Mouse (Mus musculus) heart, embryonic 13.5 days (tissue): ENCODE results near the gene Rbm20. TPM values are rescaled to one million over a fixed set of nuclear protein-coding genes. Genes with fewer than 3 reads are reported as not detected.

ENCODE experiments used
- ATAC-seq: fragments of 200-750 bp; cut with Nextera tagmentation; 2 replicates; pipeline ENCODE4 v1.8.0; 2017; ENCODE audit warnings: moderate TSS enrichment; ENCODE audit not compliant: insufficient number of reproducible peaks, low FRiP score, low TSS enrichment; ENCODE audit errors: extremely low read depth
- H3K27ac ChIP-seq: fragments of 300-500 bp; sonication (generic); replicated peaks from 2 replicates; pipeline ENCODE4 v1.5.1; 2015; ENCODE audit warnings: moderate library complexity, mild to moderate bottlenecking, inconsistent platforms
- H3K27me3 ChIP-seq: fragments of 300-500 bp; sonication (generic); replicated peaks from 2 replicates; pipeline ENCODE4 v1.6.1; 2015; ENCODE audit warnings: mild to moderate bottlenecking, inconsistent platforms
- H3K36me3 ChIP-seq: fragments of 300-500 bp; sonication (generic); 2 replicates; pipeline ENCODE4 v1.6.1; 2015; ENCODE audit warnings: mild to moderate bottlenecking, inconsistent platforms
- H3K4me1 ChIP-seq: fragments of 300-500 bp; sonication (generic); 2 replicates; pipeline ENCODE4 v1.6.1; 2015; ENCODE audit warnings: inconsistent platforms
- H3K4me2 ChIP-seq: fragments of 300-500 bp; sonication (generic); 2 replicates; pipeline ENCODE4 v1.6.1; 2015; ENCODE audit warnings: inconsistent platforms, mild to moderate bottlenecking, moderate library complexity
- H3K4me3 ChIP-seq: fragments of 300-500 bp; sonication (generic); 2 replicates; pipeline ENCODE4 v1.5.1; 2015; ENCODE audit warnings: moderate library complexity, mild to moderate bottlenecking, inconsistent platforms
- H3K9ac ChIP-seq: fragments of 300-500 bp; sonication (generic); 2 replicates; pipeline ENCODE4 v1.6.1; 2015; ENCODE audit warnings: inconsistent platforms, mild to moderate bottlenecking, moderate library complexity
- H3K9me3 ChIP-seq: fragments of 300-500 bp; sonication (generic); 2 replicates; pipeline ENCODE4 v1.6.1; 2016; ENCODE audit warnings: inconsistent platforms
- WGBS: fragments of 180-500 bp; shearing (Covaris S2); methylation state at CpG from one replicate; pipeline ENCODE4 v1.1.7; 2015; ENCODE audit warnings: mixed read lengths; 5-methylcytosine and 5-hydroxymethylcytosine counted together
- polyA plus RNA-seq: library from polyadenylated mRNA; unstranded; fragments of >200 nt; fragmentation: Nextera tagmentation; extraction: Ambion mirVana; gene quantifications from 2 replicates; pipeline ENCODE4 v1.2.1, GENCODE M21; 2015

Rbm20 gene
- polyA plus RNA-seq, 1 experiment from 2014 or later, result 33.1 TPM

DNA sequence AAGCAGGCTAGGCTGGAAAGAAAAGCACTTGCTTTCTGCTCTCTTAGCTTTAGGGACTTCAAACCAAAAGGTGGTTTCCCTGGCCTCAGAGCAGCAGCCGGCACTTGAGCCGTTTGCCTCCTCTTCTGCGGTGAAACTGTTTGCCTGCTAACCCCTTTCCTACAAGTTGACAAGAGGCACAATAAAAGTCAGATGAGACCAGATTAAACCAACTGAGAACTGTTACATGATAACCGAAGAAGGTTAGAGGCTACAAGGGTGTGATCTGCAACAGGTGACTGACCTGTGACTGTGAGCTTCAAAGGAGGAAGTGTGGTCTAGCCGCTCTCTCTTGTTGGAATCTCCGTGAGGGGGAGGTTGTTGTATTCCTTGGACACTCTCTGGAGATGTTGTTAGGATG lies 194.4 kb downstream of the Rbm20 start:
- no peak overlapping the region for H3K4me2 ChIP-seq
- H3K36me3 ChIP-seq, result peaks cover 6% of the 10 kb centered on the region; the same call in 1 of the 2 replicates
- H3K27ac ChIP-seq, result no peak overlapping the region
- H3K27me3 ChIP-seq, result no peaks in the 10 kb centered on the region
- H3K4me1 ChIP-seq, result no peaks in the 10 kb centered on the region
- WGBS, result 78% methylated on average over 6 of the region's 6 CpGs
- no peaks in the 10 kb centered on the region for H3K9me3 ChIP-seq
- no peak overlapping the region for H3K4me3 ChIP-seq
- no peak overlapping the region for H3K9ac ChIP-seq
- no peak for ATAC-seq

DNA sequence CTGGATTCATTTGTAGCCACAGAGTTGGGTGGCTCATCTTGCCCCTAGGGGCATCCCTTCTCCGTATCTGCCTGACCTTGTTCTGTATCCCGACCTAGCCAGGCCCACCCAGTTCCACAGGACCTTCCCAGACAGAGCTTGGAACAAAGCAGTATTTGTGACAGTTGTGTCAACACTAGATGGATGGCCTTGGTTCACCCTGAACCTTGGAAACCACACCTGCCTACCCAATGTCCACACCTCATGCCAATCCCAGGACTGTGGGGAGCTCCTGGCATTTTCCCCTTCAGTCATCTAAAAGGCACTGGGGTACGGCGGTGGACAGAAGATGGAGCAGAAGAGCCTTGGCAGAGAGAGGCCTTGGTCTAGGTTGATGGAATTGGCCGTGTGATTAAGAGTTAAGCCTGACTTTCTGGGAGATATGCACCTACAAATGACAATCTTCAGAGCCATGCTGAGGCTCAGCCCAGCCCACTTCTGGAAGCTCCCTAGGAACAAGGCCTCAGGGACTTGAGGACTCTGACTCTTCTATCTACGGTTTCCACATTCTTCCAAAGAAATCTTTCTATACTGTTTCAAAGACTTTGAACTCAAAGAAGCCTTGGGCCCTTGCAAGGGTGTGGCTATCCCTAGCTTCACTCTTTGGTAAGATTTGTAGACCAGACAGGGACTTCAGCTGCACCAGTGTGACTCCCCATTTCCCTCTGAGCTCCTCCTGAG lies 196.0 kb downstream of the Rbm20 start:
- no peak overlapping the region for H3K4me2 ChIP-seq
- H3K27me3 ChIP-seq, result no peaks in the 10 kb centered on the region
- no peak overlapping the region for H3K9ac ChIP-seq
- no peak overlapping the region for H3K27ac ChIP-seq
- ATAC-seq, result no peak
- no peaks in the 10 kb centered on the region for H3K36me3 ChIP-seq
- WGBS, result 80% methylated on average over 6 of the region's 6 CpGs
- H3K9me3 ChIP-seq, result no peaks in the 10 kb centered on the region
- H3K4me1 ChIP-seq, result no peaks in the 10 kb centered on the region
- no peak overlapping the region for H3K4me3 ChIP-seq

DNA sequence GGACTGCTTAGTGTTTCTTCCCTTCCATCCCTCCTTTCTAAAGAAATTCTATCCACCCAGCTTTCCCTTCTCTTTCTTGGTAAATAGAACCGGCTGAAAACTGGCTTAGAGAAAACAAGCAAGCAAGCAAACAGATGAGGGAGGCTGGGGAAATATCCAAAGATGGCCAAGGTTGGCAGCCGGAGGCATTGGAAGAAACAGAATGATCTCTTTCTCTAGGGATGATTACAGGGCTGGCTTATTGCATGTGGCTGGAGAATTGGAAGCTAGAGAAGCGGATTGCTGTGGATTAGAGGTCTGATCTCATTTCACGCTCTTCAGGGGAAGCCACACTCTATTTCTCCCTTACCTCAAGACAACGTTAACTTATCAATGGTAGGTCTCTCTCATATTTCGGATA lies 198.1 kb downstream of the Rbm20 start:
- Histone ChIP-seq H3K27me3 (no peaks in the 10 kb centered on the region), H3K9me3 (no peaks in the 10 kb centered on the region), H3K4me3 (no peak overlapping the region), H3K36me3 (no peaks in the 10 kb centered on the region), H3K4me1 (no peaks in the 10 kb centered on the region), H3K4me2 (no peak overlapping the region), H3K27ac (no peak overlapping the region), H3K9ac (no peak overlapping the region)
- ATAC-seq, result no peak
- WGBS, result 77% methylated on average over 6 of the region's 6 CpGs

DNA sequence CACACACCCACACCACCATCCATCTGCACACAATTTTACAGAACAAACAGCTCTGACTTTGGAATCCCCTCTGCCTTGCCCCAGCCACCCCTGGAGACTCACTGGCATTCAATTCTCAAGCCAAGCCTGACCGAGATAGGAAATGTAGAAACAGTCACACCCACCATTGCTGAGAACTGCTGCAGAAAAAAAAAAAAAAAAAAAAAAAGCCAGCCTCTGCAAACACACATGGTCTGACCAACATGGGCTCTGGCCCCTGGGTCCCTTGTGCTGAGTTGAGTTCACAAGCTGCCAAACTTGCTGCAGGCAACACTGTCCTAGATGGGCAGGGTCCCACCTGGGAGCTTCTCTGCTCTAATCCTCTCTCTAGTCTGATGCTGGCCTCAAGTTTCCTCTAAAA lies 200.7 kb downstream of the Rbm20 start:
- no peaks in the 10 kb centered on the region for H3K27me3 ChIP-seq
- WGBS, result 42% methylated on average over 1 of the region's 1 CpGs
- no peak overlapping the region for H3K27ac ChIP-seq
- no peak for ATAC-seq
- no peaks in the 10 kb centered on the region for H3K36me3 ChIP-seq
- no peak overlapping the region for H3K4me2 ChIP-seq
- H3K4me1 ChIP-seq, result no peaks in the 10 kb centered on the region
- no peak overlapping the region for H3K9ac ChIP-seq
- H3K9me3 ChIP-seq, result no peaks in the 10 kb centered on the region
- H3K4me3 ChIP-seq, result no peak overlapping the region

DNA sequence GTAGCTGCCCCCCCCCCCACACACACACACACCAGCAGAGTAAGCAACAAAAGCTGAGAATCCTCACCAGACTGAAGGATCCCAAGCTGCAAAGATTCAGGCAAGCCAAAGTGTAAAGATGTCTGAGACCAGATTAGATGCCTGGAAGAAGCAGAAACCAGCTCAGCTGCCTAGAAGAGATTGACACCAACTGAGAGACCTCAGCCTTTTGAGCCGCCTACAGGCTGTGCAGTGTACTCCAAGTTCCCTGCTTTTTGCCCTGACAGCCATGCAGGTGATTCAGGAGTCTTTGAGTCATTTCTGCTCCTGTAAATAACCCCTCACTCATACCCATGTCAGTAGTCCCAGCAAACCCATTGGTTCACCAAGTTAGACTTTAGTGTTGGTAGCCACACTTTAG lies 203.4 kb downstream of the Rbm20 start:
- WGBS, result 74% methylated on average over 1 of the region's 1 CpGs
- no peak for ATAC-seq
- no peaks in the 10 kb centered on the region for H3K36me3 ChIP-seq
- no peaks in the 10 kb centered on the region for H3K4me1 ChIP-seq
- no peak overlapping the region for H3K27ac ChIP-seq
- H3K4me3 ChIP-seq, result no peak overlapping the region
- no peak overlapping the region for H3K4me2 ChIP-seq
- H3K27me3 ChIP-seq, result no peaks in the 10 kb centered on the region
- H3K9me3 ChIP-seq, result no peaks in the 10 kb centered on the region
- H3K9ac ChIP-seq, result no peak overlapping the region

DNA sequence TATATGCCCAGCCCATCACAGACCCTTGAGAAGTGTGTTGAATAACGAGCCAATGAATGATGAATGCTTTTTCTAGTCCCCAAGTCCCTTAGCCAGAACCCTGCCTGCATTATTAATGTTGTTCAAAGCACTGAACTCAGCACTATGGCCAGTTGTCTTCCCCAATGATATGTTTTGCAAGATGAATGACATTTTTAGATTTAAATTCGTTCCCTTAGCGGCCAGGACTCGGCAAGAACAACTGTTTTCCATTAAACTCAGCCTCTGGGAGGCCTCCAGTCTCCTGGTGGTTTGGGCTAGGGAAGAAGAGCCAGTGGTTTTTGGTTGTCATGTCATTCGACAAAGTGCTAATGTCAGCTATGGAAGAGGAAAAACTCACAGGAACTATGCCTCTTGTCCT lies 204.7 kb downstream of the Rbm20 start:
- Histone ChIP-seq H3K4me1 (no peaks in the 10 kb centered on the region), H3K4me3 (no peak overlapping the region)
- 60% methylated on average over 5 of the region's 5 CpGs for WGBS

DNA sequence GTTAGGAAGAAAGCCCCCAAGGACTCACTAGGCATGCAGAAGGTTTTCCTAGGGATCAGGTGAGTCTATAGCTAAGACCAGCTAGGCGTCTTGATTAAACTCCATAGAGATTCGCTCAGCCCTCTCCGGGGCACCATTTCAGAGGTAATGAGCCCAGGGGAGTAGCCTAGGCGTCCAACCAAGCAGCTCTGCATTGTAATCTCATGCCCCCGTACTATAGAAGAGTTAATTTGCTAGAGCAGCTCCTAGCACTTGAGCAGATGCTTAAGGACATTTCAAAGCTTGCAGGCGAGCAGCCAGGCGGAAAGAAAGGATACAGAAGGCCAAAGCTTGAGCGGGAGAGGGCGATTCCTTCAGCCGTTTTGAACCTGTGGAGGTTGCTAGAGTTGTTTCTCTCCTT lies 208.3 kb downstream of the Rbm20 start:
- Histone ChIP-seq H3K4me2 (no peak overlapping the region), H3K27ac (no peak overlapping the region), H3K9me3 (no peaks in the 10 kb centered on the region), H3K9ac (no peak overlapping the region), H3K36me3 (no peaks in the 10 kb centered on the region), H3K4me3 (no peak overlapping the region), H3K4me1 (no peaks in the 10 kb centered on the region), H3K27me3 (no peaks in the 10 kb centered on the region)
- WGBS, result 72% methylated on average over 10 of the region's 10 CpGs
- ATAC-seq, result no peak

More for the DNA sequence above, 204.7 kb downstream of the Rbm20 start:
- Histone ChIP-seq H3K4me2 (no peak overlapping the region), H3K36me3 (no peaks in the 10 kb centered on the region), H3K27ac (no peak overlapping the region), H3K9ac (no peak overlapping the region), H3K9me3 (no peaks in the 10 kb centered on the region), H3K27me3 (no peaks in the 10 kb centered on the region)
- no peak for ATAC-seq

DNA sequence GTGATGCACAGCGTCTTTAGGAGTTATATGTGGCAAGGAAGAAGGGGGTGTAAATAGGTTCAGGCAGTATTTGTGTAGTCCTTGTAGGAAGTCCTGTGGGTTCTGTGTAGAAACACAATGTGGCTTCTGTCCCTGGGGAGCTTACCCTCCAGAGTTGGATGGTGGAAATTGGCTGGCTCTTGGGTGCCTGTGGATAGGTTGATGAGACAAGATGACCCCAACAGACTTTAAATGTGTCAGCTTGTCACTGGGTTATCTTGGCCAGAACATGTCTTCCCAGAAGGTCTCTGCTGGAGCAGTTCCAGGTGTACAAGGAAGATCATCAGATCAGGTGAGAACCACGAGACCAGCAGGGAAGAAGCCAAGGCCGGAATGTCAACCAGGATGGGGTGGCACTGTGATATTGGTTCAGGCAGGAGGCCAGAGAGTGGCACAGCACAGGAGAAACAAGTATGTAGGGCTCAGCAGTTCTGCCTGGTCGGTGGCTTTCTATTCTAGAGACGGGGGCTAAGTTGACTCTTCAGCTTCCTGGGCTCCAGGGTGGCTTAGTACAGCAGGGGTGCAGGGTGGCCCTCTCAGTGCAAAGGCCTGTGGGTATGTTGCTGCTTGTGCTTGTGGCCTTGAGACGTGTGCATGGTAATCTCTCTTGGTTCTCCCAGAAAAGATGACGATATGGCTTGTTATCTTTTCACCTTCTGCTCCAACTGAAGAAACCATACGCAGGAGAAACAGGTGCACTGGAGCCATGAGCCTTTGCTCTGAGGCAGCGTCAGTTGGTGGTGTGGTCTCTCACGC lies 209.7 kb downstream of the Rbm20 start:
- peaks cover 13% of the 10 kb centered on the region for H3K4me1 ChIP-seq
- H3K27ac ChIP-seq, result no peak overlapping the region
- ATAC-seq, result no peak
- H3K9ac ChIP-seq, result no peak overlapping the region
- WGBS, result 72% methylated on average over 10 of the region's 10 CpGs
- H3K9me3 ChIP-seq, result no peaks in the 10 kb centered on the region
- no peaks in the 10 kb centered on the region for H3K27me3 ChIP-seq
- no peaks in the 10 kb centered on the region for H3K36me3 ChIP-seq
- H3K4me2 ChIP-seq, result no peak overlapping the region
- no peak overlapping the region for H3K4me3 ChIP-seq

DNA sequence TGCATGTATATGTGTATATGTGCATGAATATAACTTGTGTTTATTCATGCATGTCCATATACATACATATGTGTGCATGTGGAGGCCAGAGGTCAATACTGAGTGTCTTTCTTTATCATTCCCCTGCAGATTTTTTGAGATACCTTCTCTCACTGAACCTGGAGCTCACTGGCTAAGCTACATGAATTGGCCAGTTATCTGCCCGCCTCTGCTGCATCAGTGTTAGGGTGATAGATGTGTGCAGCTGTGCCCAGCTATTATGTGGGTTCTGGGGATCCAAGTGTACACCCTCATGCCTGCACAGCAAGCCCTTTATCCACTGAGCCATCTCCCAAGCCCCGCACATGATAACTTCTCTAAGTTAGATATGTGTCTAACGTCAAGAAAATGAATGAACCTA lies 210.7 kb downstream of the Rbm20 start:
- no peak for ATAC-seq
- Histone ChIP-seq H3K27ac (no peak overlapping the region), H3K9ac (no peak overlapping the region), H3K4me1 (peaks cover 24% of the 10 kb centered on the region), H3K36me3 (no peaks in the 10 kb centered on the region), H3K4me3 (no peak overlapping the region), H3K27me3 (no peaks in the 10 kb centered on the region), H3K9me3 (no peaks in the 10 kb centered on the region), H3K4me2 (no peak overlapping the region)
- 67% methylated on average over 3 of the region's 3 CpGs for WGBS

DNA sequence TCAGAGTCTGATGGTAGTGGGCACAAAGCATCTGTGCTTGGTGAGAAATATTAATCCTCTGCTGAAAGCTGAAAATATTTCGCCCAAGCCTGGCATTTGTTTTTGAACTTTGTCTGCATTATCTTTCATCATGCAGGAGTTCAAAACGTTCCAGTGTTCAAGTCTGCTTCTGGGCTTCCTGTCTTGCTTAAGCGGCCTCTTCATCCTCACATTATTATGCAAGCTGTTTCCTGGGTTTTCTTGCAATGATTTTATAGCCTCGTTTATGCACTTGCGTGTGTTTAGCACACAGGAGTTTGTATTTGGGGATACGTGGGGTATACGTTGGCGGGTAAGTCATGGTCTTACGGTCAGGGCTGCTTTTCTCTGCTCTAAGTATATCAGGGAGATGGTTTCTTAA lies 211.2 kb downstream of the Rbm20 start:
- H3K4me3 ChIP-seq, result no peak overlapping the region
- no peak for ATAC-seq
- no peak overlapping the region for H3K27ac ChIP-seq
- peaks cover 29% of the 10 kb centered on the region for H3K4me1 ChIP-seq
- 70% methylated on average over 9 of the region's 9 CpGs for WGBS
- no peaks in the 10 kb centered on the region for H3K36me3 ChIP-seq
- no peak overlapping the region for H3K9ac ChIP-seq
- H3K9me3 ChIP-seq, result no peaks in the 10 kb centered on the region
- no peaks in the 10 kb centered on the region for H3K27me3 ChIP-seq
- H3K4me2 ChIP-seq, result no peak overlapping the region

DNA sequence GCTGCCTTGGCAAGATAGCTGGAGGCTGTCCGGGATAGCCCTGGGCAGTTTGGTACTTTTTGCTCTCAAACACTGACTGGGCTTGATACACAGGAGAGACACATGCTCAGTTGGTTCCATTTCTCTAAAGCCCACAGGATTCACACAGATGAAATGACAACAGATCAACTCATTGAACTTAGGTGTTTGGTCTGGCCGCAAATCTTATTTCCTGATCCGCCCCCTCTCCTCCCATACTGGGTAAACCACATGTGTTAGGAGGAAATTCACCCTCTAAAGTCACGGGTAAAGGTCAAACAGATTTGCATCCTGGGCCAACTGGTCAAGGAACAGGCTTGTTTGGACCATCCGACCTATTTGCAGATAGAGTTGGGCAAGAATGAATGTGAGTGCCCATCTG lies 212.4 kb downstream of the Rbm20 start:
- Histone ChIP-seq H3K36me3 (no peaks in the 10 kb centered on the region), H3K9me3 (no peaks in the 10 kb centered on the region), H3K4me3 (no peak overlapping the region), H3K27ac (no peak overlapping the region), H3K27me3 (no peaks in the 10 kb centered on the region), H3K4me1 (peaks cover 38% of the 10 kb centered on the region), H3K9ac (no peak overlapping the region), H3K4me2 (no peak overlapping the region)
- ATAC-seq, result no peak
- 74% methylated on average over 5 of the region's 5 CpGs for WGBS

DNA sequence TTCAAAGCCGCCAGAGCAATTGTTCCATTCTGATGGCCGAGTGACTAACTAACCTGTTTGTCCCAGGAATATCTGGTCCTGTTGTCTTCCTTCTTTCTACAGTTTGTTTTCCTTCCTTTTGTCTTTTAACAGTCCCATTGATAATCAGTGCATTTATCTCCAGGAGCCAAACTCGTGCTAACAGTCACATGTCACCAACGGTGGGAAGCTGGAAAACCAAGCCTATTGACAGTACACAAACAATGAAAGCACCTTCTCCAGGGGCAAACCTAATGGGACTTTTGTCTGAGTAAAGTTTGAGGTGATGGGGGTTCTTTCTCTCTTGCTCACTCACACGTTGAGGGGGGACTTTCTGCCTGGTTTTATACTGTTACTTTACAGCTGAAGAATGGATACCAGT lies 213.2 kb downstream of the Rbm20 start:
- Histone ChIP-seq H3K9me3 (no peaks in the 10 kb centered on the region), H3K36me3 (no peaks in the 10 kb centered on the region), H3K4me3 (no peak overlapping the region), H3K4me2 (no peak overlapping the region), H3K27ac (no peak overlapping the region), H3K27me3 (no peaks in the 10 kb centered on the region), H3K9ac (no peak overlapping the region), H3K4me1 (peaks cover 38% of the 10 kb centered on the region)
- ATAC-seq, result no peak
- WGBS, result 46% methylated on average over 5 of the region's 5 CpGs
